Mouse (Mus musculus) heart, postnatal 0 days (tissue): ENCODE measurements at regions not wholly inside any gene's neighbourhood (a gene's known extent, or its start where the extent isn't known, plus 50 kb on each side); places are given as distances from the start of the nearest gene placed in this dataset.

Experiments
- CTCF ChIP-seq: IDR thresholded peaks from 2 replicates; pipeline ENCODE4 v1.5.1; 2016; ENCODE audit warnings: antibody characterized with exemption, control low read depth, low read depth
- EP300 ChIP-seq: IDR thresholded peaks from 2 replicates; pipeline ENCODE4 v1.6.1; 2016; ENCODE audit warnings: antibody characterized with exemption, low read depth

- TF ChIP-seq CTCF (no peak), EP300 (no peak)
Observed at GRCm38 (mm10) chr4:75535067-75535466, 257.0 kb upstream of the Dmac1 start.
